Comparison of ENCODE assay signal across 8 mouse cellular contexts in genomic region chr7:16130956-16131634, GRCm38 (mm10). TPM values are rescaled to one million over a fixed set of nuclear protein-coding genes. Genes with fewer than 3 reads are reported as not detected.
DNase-seq lines count a peak whose midpoint lies in the region; ATAC-seq and TF ChIP-seq lines count a peak whose summit lies in the region.
"Had no signal": no experiment of that assay in that cellular context is flagged by ENCODE, and none has a peak within 500 bp of the region (broad histone marks: within the 10 kb centered on the region; RNA-seq: fewer than 3 reads in every experiment).

No protein-coding gene starts in this region.

- 0 out of 2 replicates have a peak, but pooled peaks cover under 1% of the 10 kb centered on the region for H3K36me3 ChIP-seq in liver, embryonic 12.5 days
- H3K36me3 ChIP-seq in liver, postnatal 0 days (replicated peaks; ENCODE audit: insufficient read depth, low read length) = no peaks in the 10 kb centered on the region
- peaks cover 16% of the 10 kb centered on the region; the same call in 1 of the 2 replicates for H3K36me3 ChIP-seq in embryonic facial prominence, embryonic 14.5 days (ENCODE audit: control insufficient read depth, insufficient read depth, low read length)
- H3K36me3 ChIP-seq in intestine, embryonic 14.5 days (ENCODE audit: control insufficient read depth, insufficient read depth, low read length) = peaks cover 15% of the 10 kb centered on the region; the same call in 1 of the 2 replicates

- no peak overlapping the region for H3K27ac ChIP-seq in liver, embryonic 12.5 days
- no peak overlapping the region for H3K27ac ChIP-seq in liver, postnatal 0 days (ENCODE audit: low read depth)
- H3K27ac ChIP-seq in embryonic facial prominence, embryonic 14.5 days (replicated peaks; ENCODE audit: low read depth, low read length) = no peak overlapping the region
- H3K27ac ChIP-seq in intestine, embryonic 14.5 days (ENCODE audit: low read depth) = no peak overlapping the region
- H3K27ac ChIP-seq: liver, embryonic 14.5 days had no signal

- no peak for ATAC-seq in liver, embryonic 12.5 days
- ATAC-seq in liver, postnatal 0 days = no peak
- ATAC-seq in embryonic facial prominence, embryonic 14.5 days (ENCODE audit: low read depth) = no peak
- ATAC-seq in intestine, embryonic 14.5 days (replicated peaks; ENCODE audit: low FRiP score, low TSS enrichment, low read depth) = no peak

- peaks cover 57% of the 10 kb centered on the region for H3K27me3 ChIP-seq in liver, embryonic 12.5 days (replicated peaks)
- peaks cover 21% of the 10 kb centered on the region for H3K27me3 ChIP-seq in liver, postnatal 0 days (ENCODE audit: insufficient read depth, low read length)
- no peaks in the 10 kb centered on the region for H3K27me3 ChIP-seq in embryonic facial prominence, embryonic 14.5 days (replicated peaks; ENCODE audit: control insufficient read depth, insufficient read depth, low read length)
- H3K27me3 ChIP-seq in intestine, embryonic 14.5 days (replicated peaks; ENCODE audit: control insufficient read depth, insufficient read depth, low read length) = no peaks in the 10 kb centered on the region

- TF ChIP-seq EP300 in liver, postnatal 0 days (IDR thresholded peaks at IDR 0.05; ENCODE audit: low read depth) = no peak

- H3K4me2 ChIP-seq in liver, embryonic 12.5 days = 0 out of 2 replicates have a peak overlapping the region, but pooled peaks have one; percentile 63
- no peak overlapping the region for H3K4me2 ChIP-seq in liver, postnatal 0 days (ENCODE audit: low read depth, low read length)
- peak overlapping the region; percentile 80 for H3K4me2 ChIP-seq in embryonic facial prominence, embryonic 14.5 days (ENCODE audit: low read depth, low read length)
- peak overlapping the region; percentile 65 for H3K4me2 ChIP-seq in intestine, embryonic 14.5 days (ENCODE audit: low read length)

- DNase-seq in liver, postnatal 0 days = no peak
- no peak for DNase-seq in embryonic facial prominence, embryonic 14.5 days (ENCODE audit: low spot score)
- DNase-seq in intestine, embryonic 14.5 days (ENCODE audit: low spot score) = no peak
- peak; percentile 16 for DNase-seq in retina, postnatal 1 day
- no peak for DNase-seq in layer of hippocampus, adult 9-11 months
- DNase-seq in kidney, adult 11 months = no peak

- no peak for TF ChIP-seq CTCF in liver, postnatal 0 days (IDR thresholded peaks at IDR 0.05; ENCODE audit: low read depth)

- H3K4me3 ChIP-seq in liver, embryonic 12.5 days = no peak overlapping the region
- H3K4me3 ChIP-seq in liver, postnatal 0 days (ENCODE audit: low read depth, low read length) = no peak overlapping the region
- peak overlapping the region; percentile 53 for H3K4me3 ChIP-seq in embryonic facial prominence, embryonic 14.5 days (ENCODE audit: low read depth, low read length)
- H3K4me3 ChIP-seq in intestine, embryonic 14.5 days (ENCODE audit: low read depth, low read length) = peak overlapping the region; percentile 52

- H3K9me3 ChIP-seq in liver, embryonic 12.5 days (replicated peaks) = no peaks in the 10 kb centered on the region
- H3K9me3 ChIP-seq in liver, postnatal 0 days (ENCODE audit: low read length) = no peaks in the 10 kb centered on the region
- no peaks in the 10 kb centered on the region for H3K9me3 ChIP-seq in embryonic facial prominence, embryonic 14.5 days (ENCODE audit: control insufficient read depth, low read length)
- no peaks in the 10 kb centered on the region for H3K9me3 ChIP-seq in intestine, embryonic 14.5 days (ENCODE audit: control insufficient read depth, low read length)

- H3K4me1 ChIP-seq in liver, embryonic 12.5 days = peaks cover 16% of the 10 kb centered on the region
- H3K4me1 ChIP-seq in liver, postnatal 0 days (ENCODE audit: insufficient read depth) = 0 out of 2 replicates have a peak, but pooled peaks cover 4% of the 10 kb centered on the region
- H3K4me1 ChIP-seq in embryonic facial prominence, embryonic 14.5 days (ENCODE audit: control insufficient read depth, insufficient read depth, low read length) = peaks cover 20% of the 10 kb centered on the region
- H3K4me1 ChIP-seq in intestine, embryonic 14.5 days (replicated peaks; ENCODE audit: control insufficient read depth, insufficient read depth, low read length) = peaks cover 28% of the 10 kb centered on the region

- H3K9ac ChIP-seq in liver, embryonic 12.5 days = no peak overlapping the region
- no peak overlapping the region for H3K9ac ChIP-seq in liver, postnatal 0 days (replicated peaks)
- peak overlapping the region; percentile 73 for H3K9ac ChIP-seq in embryonic facial prominence, embryonic 14.5 days (ENCODE audit: low read depth, low read length)
- no peak overlapping the region for H3K9ac ChIP-seq in intestine, embryonic 14.5 days (ENCODE audit: low read length)
- H3K9ac ChIP-seq: liver, embryonic 14.5 days had no signal

- WGBS in liver, embryonic 12.5 days (ENCODE audit: insufficient replicate concordance) = 27% methylated on average over 13 of the region's 13 CpGs
- WGBS in liver, postnatal 0 days (ENCODE audit: insufficient replicate concordance) = 29% methylated on average over 13 of the region's 13 CpGs
- 33% methylated on average over 13 of the region's 13 CpGs for WGBS in embryonic facial prominence, embryonic 14.5 days
- 21% methylated on average over 13 of the region's 13 CpGs for WGBS in intestine, embryonic 14.5 days

RNA-seq across cellular contexts. Expression of gene Slc8a2, which starts 1.5 kb away (rescaled TPM):
- not detected in 2 replicates for polyA plus RNA-seq in liver, embryonic 12.5 days (2016; fragmentation: Nextera tagmentation; extraction: Ambion mirVana)
- not detected in 2 replicates for polyA plus RNA-seq in liver, postnatal 0 days (2015; fragmentation: Nextera tagmentation; extraction: Ambion mirVana)
- polyA plus RNA-seq in embryonic facial prominence, embryonic 14.5 days (2014; fragmentation: Nextera tagmentation; extraction: Ambion mirVana) = 0.28 and 0.29 TPM in 2 replicates
- 0.23 and 0.38 TPM in 2 replicates for polyA plus RNA-seq in intestine, embryonic 14.5 days (2014; fragmentation: Nextera tagmentation; extraction: Ambion mirVana)

RNA-seq across cellular contexts. Expression of gene Kptn, which starts 11.4 kb away (rescaled TPM):
- polyA plus RNA-seq in liver, embryonic 12.5 days (2016; fragmentation: Nextera tagmentation; extraction: Ambion mirVana) = 13.4 and 15.0 TPM in 2 replicates
- 6.5 and 7.5 TPM in 2 replicates for polyA plus RNA-seq in liver, postnatal 0 days (2015; fragmentation: Nextera tagmentation; extraction: Ambion mirVana)
- 24.1 and 27.8 TPM in 2 replicates for polyA plus RNA-seq in embryonic facial prominence, embryonic 14.5 days (2014; fragmentation: Nextera tagmentation; extraction: Ambion mirVana)
- polyA plus RNA-seq in intestine, embryonic 14.5 days (2014; fragmentation: Nextera tagmentation; extraction: Ambion mirVana) = 28.1 and 32.7 TPM in 2 replicates

RNA-seq across cellular contexts. Expression of gene Napa, which starts 32.8 kb away (rescaled TPM):
- 163 and 165 TPM in 2 replicates for polyA plus RNA-seq in liver, embryonic 12.5 days (2016; fragmentation: Nextera tagmentation; extraction: Ambion mirVana)
- polyA plus RNA-seq in liver, postnatal 0 days (2015; fragmentation: Nextera tagmentation; extraction: Ambion mirVana) = 96.6 and 105 TPM in 2 replicates
- 190 and 203 TPM in 2 replicates for polyA plus RNA-seq in embryonic facial prominence, embryonic 14.5 days (2014; fragmentation: Nextera tagmentation; extraction: Ambion mirVana)
- 206 and 208 TPM in 2 replicates for polyA plus RNA-seq in intestine, embryonic 14.5 days (2014; fragmentation: Nextera tagmentation; extraction: Ambion mirVana)

RNA-seq across cellular contexts. Expression of gene Meis3, which starts 43.8 kb away (rescaled TPM):
- 4.4 and 5.7 TPM in 2 replicates for polyA plus RNA-seq in liver, embryonic 12.5 days (2016; fragmentation: Nextera tagmentation; extraction: Ambion mirVana)
- polyA plus RNA-seq in liver, postnatal 0 days (2015; fragmentation: Nextera tagmentation; extraction: Ambion mirVana) = 1.9 and 2.0 TPM in 2 replicates
- polyA plus RNA-seq in embryonic facial prominence, embryonic 14.5 days (2014; fragmentation: Nextera tagmentation; extraction: Ambion mirVana) = 29.5 and 35.5 TPM in 2 replicates
- 47.0 and 48.6 TPM in 2 replicates for polyA plus RNA-seq in intestine, embryonic 14.5 days (2014; fragmentation: Nextera tagmentation; extraction: Ambion mirVana)

Comparison
In these comparisons a context has a peak if more than half of its experiments do, and no peak if none do; other contexts are left out.
1. H3K4me3 ChIP-seq: peak in embryonic facial prominence, embryonic 14.5 days (single experiment) and intestine, embryonic 14.5 days (single experiment); none in liver, embryonic 12.5 days (single experiment) and liver, postnatal 0 days (single experiment).